Mouse (Mus musculus): ENCODE results near the gene Guca2a. TPM values are rescaled to one million over a fixed set of nuclear protein-coding genes. Genes with fewer than 3 reads are reported as not detected.

The Guca2a gene
- not detected for polyA plus RNA-seq (2017; shearing (Covaris generic))

DNA sequence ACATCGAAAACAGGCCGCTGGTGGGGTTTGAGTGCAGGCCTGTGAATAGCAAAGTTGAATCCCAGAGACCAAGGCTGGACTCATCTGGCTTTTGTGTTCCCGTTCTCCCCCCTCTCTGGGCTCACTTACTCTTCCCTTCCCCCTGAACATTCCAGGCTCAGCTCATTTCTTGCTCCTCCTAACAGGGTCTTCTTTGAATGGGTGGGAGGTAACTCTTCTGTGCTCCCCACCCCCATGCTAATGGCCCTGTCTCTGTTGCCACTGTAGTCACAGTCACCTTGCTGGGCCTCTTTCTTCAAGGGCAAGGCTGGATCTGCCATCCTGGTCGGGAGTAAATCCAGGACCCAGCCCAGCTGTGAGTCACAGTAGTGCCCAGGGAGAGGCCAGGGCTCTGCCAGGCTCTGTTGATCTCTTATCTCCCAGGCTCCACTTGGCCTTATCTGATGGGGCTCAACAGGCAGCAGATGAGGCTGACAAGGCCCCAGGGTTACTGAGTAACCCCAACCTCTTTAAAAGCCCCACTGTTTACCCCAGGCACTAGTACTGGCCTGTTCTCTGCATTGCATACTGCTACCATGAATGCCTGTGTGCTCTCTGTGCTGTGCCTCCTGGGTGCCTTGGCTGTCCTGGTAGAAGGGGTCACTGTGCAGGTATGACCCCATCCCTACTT, at the start of gene Guca2a:
TSS of gene Guca2a (plus strand) at position 529 of the 670 bp plus-strand sequence.

DNA sequence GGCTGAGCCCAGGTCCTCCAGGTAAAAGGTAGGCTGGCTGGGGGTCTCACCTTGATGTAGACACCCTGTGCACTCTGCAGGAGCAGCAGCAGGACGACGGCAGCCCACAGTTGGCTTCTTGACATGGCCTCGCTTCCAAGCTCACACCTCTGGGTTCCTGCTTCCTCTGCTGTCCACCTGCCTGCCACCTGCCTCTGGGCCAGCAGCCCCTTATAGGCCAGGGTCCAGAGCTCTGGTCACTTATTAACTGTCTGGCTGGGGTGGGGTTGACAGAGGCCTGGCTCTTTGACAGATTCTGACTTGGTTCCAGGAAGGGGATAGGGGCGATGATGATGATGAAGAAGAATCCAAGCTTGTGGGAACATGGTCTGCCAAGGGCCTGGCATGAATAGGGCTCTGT, 21.2 kb downstream of the Guca2a start, which contains the start of gene Guca2b:
TSS of gene Guca2b (minus strand) at position 224 of the 400 bp plus-strand sequence.

Other genes starting within 250 kb of the Guca2a start
- 1 to 10 TPM; 3.0 to 5.3 TPM for gene Ccdc30, start 222.2 kb upstream of the Guca2a start, polyA plus RNA-seq (2017; shearing (Covaris generic))
- gene Ppcs, start 215.3 kb upstream of the Guca2a start, polyA plus RNA-seq (2017; shearing (Covaris generic)) = 10 to 100 TPM; 50.1 to 67.5 TPM
- under 1 TPM in 1 of 2 experiments, not detected in 1; 0.89 TPM for gene Zmynd12, start 214.9 kb upstream of the Guca2a start, polyA plus RNA-seq (2017; shearing (Covaris generic))
- under 1 TPM in 1 of 2 experiments, not detected in 1; 0.35 TPM for gene Rimkla, start 145.1 kb upstream of the Guca2a start, polyA plus RNA-seq (2017; shearing (Covaris generic))
- gene Foxj3, start 100.7 kb upstream of the Guca2a start, polyA plus RNA-seq (2017; shearing (Covaris generic)) = 10 to 100 TPM; 35.1 to 39.6 TPM
- gene Frg2f1, start 98.2 kb upstream of the Guca2a start, polyA plus RNA-seq (2017; shearing (Covaris generic)) = 1 to 10 TPM; 3.4 to 6.7 TPM
- not detected for gene Guca2b, start 21.2 kb downstream of the Guca2a start, polyA plus RNA-seq (2017; shearing (Covaris generic))
- 10 to 100 TPM; 36.5 to 73.4 TPM for gene Hivep3, start 96.1 kb downstream of the Guca2a start, polyA plus RNA-seq (2017; shearing (Covaris generic))

Data from inflammation-experienced regulatory T-cells (primary cell).